Mouse (Mus musculus) ES-E14 (cell line): ENCODE data around the gene Cx3cr1.

Experiments
- CHD2 ChIP-seq: IDR thresholded peaks from 2 replicates; pipeline ENCODE4 v1.6.1; 2014; ENCODE audit warnings: mild to moderate bottlenecking, low read depth, low read length, inconsistent platforms
- ZC3H11A ChIP-seq: IDR thresholded peaks from 2 replicates; pipeline ENCODE4 v1.6.1; 2012; ENCODE audit warnings: low read depth, mild to moderate bottlenecking, inconsistent platforms, low read length, borderline replicate concordance
- ZNF384 ChIP-seq: IDR thresholded peaks from 2 replicates; pipeline ENCODE4 v1.6.1; 2012; ENCODE audit warnings: low read depth, low read length, inconsistent platforms

GRCm38 (mm10) chr9:120089125-120089524, 19.4 kb upstream of the Cx3cr1 start:
- TF ChIP-seq CHD2 (no peak), ZNF384 (no peak), ZC3H11A (no peak)
